Mouse (Mus musculus): ENCODE measurements around the gene Pnldc1. TPM values are rescaled to one million over a fixed set of nuclear protein-coding genes. Genes with fewer than 3 reads are reported as not detected.
A peak's percentile ranks its signal among the peaks of the same experiment; 100 is the strongest.

Pnldc1 gene
- polyA plus RNA-seq, 1 experiment = 17.1 TPM

GRCm38 (mm10) chr17:12891054-12891453, 19.0 kb downstream of the Pnldc1 start:
- Histone ChIP-seq H3K4me3 (ENCODE audit: control insufficient read depth, low read depth, low read length) (no peak overlapping the region), H3K4me1 (ENCODE audit: control insufficient read depth, insufficient read depth, low read length) (no peaks in the 10 kb centered on the region), H3K27ac (ENCODE audit: control insufficient read depth, insufficient read depth, low read depth, low read length) (no peak overlapping the region), H3K27me3 (ENCODE audit: control insufficient read depth, insufficient read depth, low read length) (no peaks in the 10 kb centered on the region), H3K36me3 (ENCODE audit: control insufficient read depth, insufficient read depth, low read length) (no peaks in the 10 kb centered on the region; the same call in 1 of the 2 replicates)
- no peak for TF ChIP-seq CTCF (IDR thresholded peaks at IDR 0.05; ENCODE audit: control insufficient read depth, insufficient read depth, insufficient replicate concordance, low read depth, low read length)
- no peak for TF ChIP-seq POLR2A (IDR thresholded peaks at IDR 0.05; ENCODE audit: control insufficient read depth, low read depth, low read length)

GRCm38 (mm10) chr17:12887021-12887775, 22.8 kb downstream of the Pnldc1 start:
- no peaks in the 10 kb centered on the region; the same call in 1 of the 2 replicates for H3K36me3 ChIP-seq (ENCODE audit: control insufficient read depth, insufficient read depth, low read length)
- TF ChIP-seq POLR2A (IDR thresholded peaks at IDR 0.05; ENCODE audit: control insufficient read depth, low read depth, low read length) = no peak
- no peak for TF ChIP-seq CTCF (IDR thresholded peaks at IDR 0.05; ENCODE audit: control insufficient read depth, insufficient read depth, insufficient replicate concordance, low read depth, low read length)
- H3K4me1 ChIP-seq (ENCODE audit: control insufficient read depth, insufficient read depth, low read length) = no peaks in the 10 kb centered on the region
- no peak overlapping the region for H3K4me3 ChIP-seq (ENCODE audit: control insufficient read depth, low read depth, low read length)
- H3K27me3 ChIP-seq (ENCODE audit: control insufficient read depth, insufficient read depth, low read length) = no peaks in the 10 kb centered on the region
- H3K27ac ChIP-seq (ENCODE audit: control insufficient read depth, insufficient read depth, low read depth, low read length) = no peak overlapping the region

GRCm38 (mm10) chr17:12886620-12887019, 23.4 kb downstream of the Pnldc1 start:
- no peaks in the 10 kb centered on the region; the same call in 1 of the 2 replicates for H3K36me3 ChIP-seq (ENCODE audit: control insufficient read depth, insufficient read depth, low read length)
- H3K4me1 ChIP-seq (ENCODE audit: control insufficient read depth, insufficient read depth, low read length) = no peaks in the 10 kb centered on the region
- H3K27ac ChIP-seq (ENCODE audit: control insufficient read depth, insufficient read depth, low read depth, low read length) = no peak overlapping the region
- H3K27me3 ChIP-seq (ENCODE audit: control insufficient read depth, insufficient read depth, low read length) = no peaks in the 10 kb centered on the region
- H3K4me3 ChIP-seq (ENCODE audit: control insufficient read depth, low read depth, low read length) = no peak overlapping the region
- no peak for TF ChIP-seq CTCF (IDR thresholded peaks at IDR 0.05; ENCODE audit: control insufficient read depth, insufficient read depth, insufficient replicate concordance, low read depth, low read length)

GRCm38 (mm10) chr17:12881216-12881615, 28.8 kb downstream of the Pnldc1 start:
- Histone ChIP-seq H3K27ac (ENCODE audit: control insufficient read depth, insufficient read depth, low read depth, low read length) (no peak overlapping the region), H3K4me3 (ENCODE audit: control insufficient read depth, low read depth, low read length) (no peak overlapping the region), H3K4me1 (ENCODE audit: control insufficient read depth, insufficient read depth, low read length) (peaks cover 2% of the 10 kb centered on the region; the same call in 1 of the 2 replicates), H3K36me3 (ENCODE audit: control insufficient read depth, insufficient read depth, low read length) (no peaks in the 10 kb centered on the region), H3K27me3 (ENCODE audit: control insufficient read depth, insufficient read depth, low read length) (no peaks in the 10 kb centered on the region)
- TF ChIP-seq CTCF (IDR thresholded peaks at IDR 0.05; ENCODE audit: control insufficient read depth, insufficient read depth, insufficient replicate concordance, low read depth, low read length) (no peak), POLR2A (IDR thresholded peaks at IDR 0.05; ENCODE audit: control insufficient read depth, low read depth, low read length) (no peak)

- peak; percentile 63; the same call in 1 of the 2 replicates for TF ChIP-seq CTCF (IDR thresholded peaks at IDR 0.05; ENCODE audit: control insufficient read depth, insufficient read depth, insufficient replicate concordance, low read depth, low read length)
- no peak for TF ChIP-seq POLR2A (IDR thresholded peaks at IDR 0.05; ENCODE audit: control insufficient read depth, low read depth, low read length)
- Histone ChIP-seq H3K4me1 (ENCODE audit: control insufficient read depth, insufficient read depth, low read length) (peaks cover 2% of the 10 kb centered on the region; the same call in 1 of the 2 replicates), H3K4me3 (ENCODE audit: control insufficient read depth, low read depth, low read length) (peak overlapping the region; percentile 47), H3K27me3 (ENCODE audit: control insufficient read depth, insufficient read depth, low read length) (no peaks in the 10 kb centered on the region), H3K36me3 (ENCODE audit: control insufficient read depth, insufficient read depth, low read length) (no peaks in the 10 kb centered on the region), H3K27ac (ENCODE audit: control insufficient read depth, insufficient read depth, low read depth, low read length) (no peak overlapping the region)
Measured at GRCm38 (mm10) chr17:12880178-12880577, 29.9 kb downstream of the Pnldc1 start.

GRCm38 (mm10) chr17:12875734-12876133, 34.3 kb downstream of the Pnldc1 start, which contains the start of gene Mrgprh:
Gene Mrgprh (plus strand): TSS chr17:12876034.
- no peak for TF ChIP-seq POLR2A (IDR thresholded peaks at IDR 0.05; ENCODE audit: control insufficient read depth, low read depth, low read length)
- TF ChIP-seq CTCF (IDR thresholded peaks at IDR 0.05; ENCODE audit: control insufficient read depth, insufficient read depth, insufficient replicate concordance, low read depth, low read length) = no peak
- Histone ChIP-seq H3K4me1 (ENCODE audit: control insufficient read depth, insufficient read depth, low read length) (peaks cover 4% of the 10 kb centered on the region; the same call in 1 of the 2 replicates), H3K27ac (ENCODE audit: control insufficient read depth, insufficient read depth, low read depth, low read length) (no peak within 1 kb of the TSS), H3K36me3 (ENCODE audit: control insufficient read depth, insufficient read depth, low read length) (no peaks in the 10 kb centered on the region), H3K27me3 (ENCODE audit: control insufficient read depth, insufficient read depth, low read length) (no peaks in the 10 kb centered on the region), H3K4me3 (ENCODE audit: control insufficient read depth, low read depth, low read length) (no peak within 1 kb of the TSS)

- TF ChIP-seq CTCF (IDR thresholded peaks at IDR 0.05; ENCODE audit: control insufficient read depth, insufficient read depth, insufficient replicate concordance, low read depth, low read length) = no peak
- TF ChIP-seq POLR2A (IDR thresholded peaks at IDR 0.05; ENCODE audit: control insufficient read depth, low read depth, low read length) = no peak
- no peak overlapping the region for H3K4me3 ChIP-seq (ENCODE audit: control insufficient read depth, low read depth, low read length)
- H3K27ac ChIP-seq (ENCODE audit: control insufficient read depth, insufficient read depth, low read depth, low read length) = no peak overlapping the region
- H3K36me3 ChIP-seq (ENCODE audit: control insufficient read depth, insufficient read depth, low read length) = no peaks in the 10 kb centered on the region
- no peaks in the 10 kb centered on the region for H3K27me3 ChIP-seq (ENCODE audit: control insufficient read depth, insufficient read depth, low read length)
- peaks cover 2% of the 10 kb centered on the region; the same call in 1 of the 2 replicates for H3K4me1 ChIP-seq (ENCODE audit: control insufficient read depth, insufficient read depth, low read length)
Measured at GRCm38 (mm10) chr17:12872275-12873028, 37.6 kb downstream of the Pnldc1 start.
